Mouse (Mus musculus) neural tube, postnatal 0 days (tissue): ENCODE results near the gene Gm13278. TPM values are rescaled to one million over a fixed set of nuclear protein-coding genes. Genes with fewer than 3 reads are reported as not detected.

Experiments used
- polyA plus RNA-seq: library from polyadenylated mRNA; unstranded; fragments of >200 nt; fragmentation: Nextera tagmentation; extraction: Ambion mirVana; gene quantifications from 2 replicates; pipeline ENCODE4 v1.2.1, GENCODE M21; 2015

The Gm13278 gene
- polyA plus RNA-seq, 1 experiment from 2014 or later, result not detected

Other genes with a start within 250 kb of the Gm13278 start
- gene Ifna15, start 233.3 kb upstream of the Gm13278 start, polyA plus RNA-seq, result not detected in 2 replicates
- not detected in 2 replicates for gene Ifna14, start 219.8 kb upstream of the Gm13278 start, polyA plus RNA-seq
- gene Ifna9, start 199.2 kb upstream of the Gm13278 start, polyA plus RNA-seq, result not detected in 2 replicates
- gene Ifna12, start 188.2 kb upstream of the Gm13278 start, polyA plus RNA-seq, result not detected in 2 replicates
- not detected in 2 replicates for gene C87499, start 157.1 kb upstream of the Gm13278 start, polyA plus RNA-seq
- gene Ifna13, start 147.1 kb upstream of the Gm13278 start, polyA plus RNA-seq, result not detected in 2 replicates
- gene Ifna16, start 114.6 kb upstream of the Gm13278 start, polyA plus RNA-seq, result not detected in 2 replicates
- not detected in 2 replicates for gene Ifna2, start 107.6 kb upstream of the Gm13278 start, polyA plus RNA-seq
- not detected in 2 replicates for gene Ifnab, start 100.2 kb upstream of the Gm13278 start, polyA plus RNA-seq
- 0.15 and 1.1 TPM in 2 replicates for gene Gm26566, start 69.7 kb upstream of the Gm13278 start, polyA plus RNA-seq
- 68.0 and 72.4 TPM in 2 replicates for gene Klhl9, start 69.1 kb upstream of the Gm13278 start, polyA plus RNA-seq
- gene Gm13271, start 36.7 kb upstream of the Gm13278 start, polyA plus RNA-seq, result not detected in 2 replicates
- gene Gm13283, start 31.4 kb upstream of the Gm13278 start, polyA plus RNA-seq, result not detected in 2 replicates
- gene Gm13290, start 17.7 kb upstream of the Gm13278 start, polyA plus RNA-seq, result 0.23 TPM in 1 of 2 replicates, not detected in the other
- not detected in 2 replicates for gene Gm13289, start 14.6 kb upstream of the Gm13278 start, polyA plus RNA-seq
- gene Gm13272, start 11.7 kb upstream of the Gm13278 start, polyA plus RNA-seq, result not detected in 2 replicates
- gene Ifnz, start 9.4 kb upstream of the Gm13278 start, polyA plus RNA-seq, result not detected in 2 replicates
- not detected in 2 replicates for gene Gm13276, start 5.8 kb upstream of the Gm13278 start, polyA plus RNA-seq
- gene Gm13277, start 2.9 kb upstream of the Gm13278 start, polyA plus RNA-seq, result not detected in 2 replicates
- not detected in 2 replicates for gene Gm13275, start 2.9 kb downstream of the Gm13278 start, polyA plus RNA-seq
- not detected in 2 replicates for gene Gm13279, start 5.8 kb downstream of the Gm13278 start, polyA plus RNA-seq
- gene Gm13285, start 8.1 kb downstream of the Gm13278 start, polyA plus RNA-seq, result 0.22 and 0.46 TPM in 2 replicates
- gene Gm13287, start 11.7 kb downstream of the Gm13278 start, polyA plus RNA-seq, result not detected in 2 replicates
- not detected in 2 replicates for gene Gm13288, start 14.0 kb downstream of the Gm13278 start, polyA plus RNA-seq
- not detected in 2 replicates for gene Ifna7, start 24.7 kb downstream of the Gm13278 start, polyA plus RNA-seq
- not detected in 2 replicates for gene Ifna11, start 28.4 kb downstream of the Gm13278 start, polyA plus RNA-seq
- not detected in 2 replicates for gene Ifna6, start 35.9 kb downstream of the Gm13278 start, polyA plus RNA-seq
- gene Ifna5, start 44.0 kb downstream of the Gm13278 start, polyA plus RNA-seq, result not detected in 2 replicates
- gene Ifna4, start 50.3 kb downstream of the Gm13278 start, polyA plus RNA-seq, result not detected in 2 replicates
- gene Ifna1, start 58.5 kb downstream of the Gm13278 start, polyA plus RNA-seq, result not detected in 2 replicates
- not detected in 2 replicates for gene Ifne, start 88.7 kb downstream of the Gm13278 start, polyA plus RNA-seq